Mouse (Mus musculus): Measurements from ENCODE around the gene Sash3. TPM values are rescaled to one million over a fixed set of nuclear protein-coding genes. Genes with fewer than 3 reads are reported as not detected.
A peak's percentile ranks its signal among the peaks of the same experiment; 100 is the strongest.

Sash3 gene
- total RNA-seq (2022) = 1 to 10 TPM in 1 of 4 experiments, under 1 TPM in 3; 0.41 to 1.8 (median 0.76) TPM

- no peak for DNase-seq (ENCODE audit: low spot score)
These were observed at the start of gene Sash3 for GRCm38 (mm10) chrX:48146262-48146661. Gene Sash3, plus strand, starts transcription at chrX:48146436.

- no peak for DNase-seq (ENCODE audit: low spot score)
These were observed 49.7 kb upstream of the Sash3 start for GRCm38 (mm10) chrX:48096580-48096979.

GRCm38 (mm10) chrX:48098470-48099129, 47.6 kb upstream of the Sash3 start:
- no peak for DNase-seq (ENCODE audit: low spot score)

- no peak for DNase-seq (ENCODE audit: low spot score)
These were observed 46.4 kb upstream of the Sash3 start for GRCm38 (mm10) chrX:48099871-48100270.

GRCm38 (mm10) chrX:48103256-48103655, 43.0 kb upstream of the Sash3 start:
- no peak for DNase-seq (ENCODE audit: low spot score)

GRCm38 (mm10) chrX:48104736-48105441, 41.3 kb upstream of the Sash3 start:
- no peak for DNase-seq (ENCODE audit: low spot score)

GRCm38 (mm10) chrX:48106226-48106625, 40.0 kb upstream of the Sash3 start:
- peak; percentile 43 for DNase-seq (ENCODE audit: low spot score)

- no peak for DNase-seq (ENCODE audit: low spot score)
These were observed 37.6 kb upstream of the Sash3 start, which contains the start of gene Xpnpep2 for GRCm38 (mm10) chrX:48108394-48109315. Gene Xpnpep2, plus strand, starts transcription at chrX:48108725.

GRCm38 (mm10) chrX:48109316-48109655, 37.0 kb upstream of the Sash3 start:
- DNase-seq (ENCODE audit: low spot score) = no peak

GRCm38 (mm10) chrX:48119294-48119693, 26.9 kb upstream of the Sash3 start:
- no peak for DNase-seq (ENCODE audit: low spot score)

- peak; percentile 54 for DNase-seq (ENCODE audit: low spot score)
These were observed 21.8 kb upstream of the Sash3 start for GRCm38 (mm10) chrX:48124132-48125071.

GRCm38 (mm10) chrX:48126903-48127476, 19.2 kb upstream of the Sash3 start:
- no peak for DNase-seq (ENCODE audit: low spot score)

- no peak for DNase-seq (ENCODE audit: low spot score)
These were observed 18.6 kb upstream of the Sash3 start for GRCm38 (mm10) chrX:48127502-48128218.

- no peak for DNase-seq (ENCODE audit: low spot score)
These were observed 17.1 kb upstream of the Sash3 start for GRCm38 (mm10) chrX:48129167-48129566.

- DNase-seq (ENCODE audit: low spot score) = no peak
These were observed 9.3 kb upstream of the Sash3 start for GRCm38 (mm10) chrX:48136935-48137334.

GRCm38 (mm10) chrX:48138011-48138410, 8.2 kb upstream of the Sash3 start:
- no peak for DNase-seq (ENCODE audit: low spot score)

- DNase-seq (ENCODE audit: low spot score) = no peak
These were observed 7.5 kb upstream of the Sash3 start for GRCm38 (mm10) chrX:48138539-48139275.

- no peak for DNase-seq (ENCODE audit: low spot score)
These were observed 6.6 kb upstream of the Sash3 start for GRCm38 (mm10) chrX:48139368-48140285.

All from heart, adult 8-10 months (tissue).